Mouse (Mus musculus) layer of hippocampus, postnatal 25 days (tissue): ENCODE data around the gene Tbx4. TPM values are rescaled to one million over a fixed set of nuclear protein-coding genes. Genes with fewer than 3 reads are reported as not detected.

Experiments
- DNase-seq, 2 experiments: peaks; one replicate each; pipeline ENCODE4 v3.0.0; 2022; ENCODE audit warnings: mixed read lengths in 2 of 2, low spot score in 1 of 2; ENCODE audit errors: extremely low spot score in 1 of 2
- total RNA-seq, 2 experiments: library from RNA; stranded (reverse); gene quantifications; 2 replicates each; pipeline ENCODE4 v1.2.3; 2021

The Tbx4 gene
- total RNA-seq, 2 experiments from 2014 or later, result 0.32 to 0.35 TPM

DNA sequence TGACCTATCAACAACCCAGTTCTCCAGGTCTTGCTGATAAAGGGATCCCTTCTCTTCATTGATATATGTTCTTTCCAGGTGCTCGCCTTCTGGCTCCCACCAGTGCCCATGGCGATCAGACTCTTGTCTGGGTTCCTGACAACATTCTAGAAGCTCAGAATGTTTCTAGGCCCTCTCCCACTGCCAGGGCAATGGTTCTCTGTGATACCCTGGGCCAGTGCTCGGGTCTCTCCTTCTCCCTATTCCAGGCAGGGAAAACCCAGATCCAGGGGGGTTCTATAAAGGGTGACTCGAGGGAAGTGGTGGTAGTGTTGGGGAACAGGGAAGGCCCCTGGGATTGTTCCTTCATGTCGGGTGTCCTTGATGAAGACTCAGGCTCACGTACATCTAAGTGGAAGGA lies 36.0 kb upstream of the Tbx4 start, which contains the start of gene Gm11444:
Gene Gm11444, minus strand, starts transcription at position 101 of the 400 bp plus-strand sequence.
- DNase-seq, result no peak

DNA sequence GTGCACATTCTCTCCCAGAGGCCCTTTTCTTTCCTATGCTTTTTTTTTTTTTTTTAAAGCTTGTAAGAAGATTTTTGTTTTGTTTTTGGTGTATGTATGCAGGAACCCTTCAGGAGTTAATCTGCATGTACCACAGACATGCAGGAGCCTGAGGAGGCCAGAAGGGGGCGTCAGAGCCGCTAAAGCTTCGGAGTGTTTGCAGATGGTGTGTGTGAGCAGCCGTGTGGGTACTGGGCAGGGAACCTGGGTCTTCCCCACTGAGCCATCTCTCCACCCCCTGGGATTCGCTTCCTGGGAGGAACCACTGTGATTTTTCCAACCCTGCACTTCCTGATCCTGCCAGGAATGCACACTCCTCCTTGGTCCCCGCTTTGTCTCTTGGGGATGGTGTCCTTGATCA lies 35.5 kb upstream of the Tbx4 start:
- DNase-seq, result no peak

DNA sequence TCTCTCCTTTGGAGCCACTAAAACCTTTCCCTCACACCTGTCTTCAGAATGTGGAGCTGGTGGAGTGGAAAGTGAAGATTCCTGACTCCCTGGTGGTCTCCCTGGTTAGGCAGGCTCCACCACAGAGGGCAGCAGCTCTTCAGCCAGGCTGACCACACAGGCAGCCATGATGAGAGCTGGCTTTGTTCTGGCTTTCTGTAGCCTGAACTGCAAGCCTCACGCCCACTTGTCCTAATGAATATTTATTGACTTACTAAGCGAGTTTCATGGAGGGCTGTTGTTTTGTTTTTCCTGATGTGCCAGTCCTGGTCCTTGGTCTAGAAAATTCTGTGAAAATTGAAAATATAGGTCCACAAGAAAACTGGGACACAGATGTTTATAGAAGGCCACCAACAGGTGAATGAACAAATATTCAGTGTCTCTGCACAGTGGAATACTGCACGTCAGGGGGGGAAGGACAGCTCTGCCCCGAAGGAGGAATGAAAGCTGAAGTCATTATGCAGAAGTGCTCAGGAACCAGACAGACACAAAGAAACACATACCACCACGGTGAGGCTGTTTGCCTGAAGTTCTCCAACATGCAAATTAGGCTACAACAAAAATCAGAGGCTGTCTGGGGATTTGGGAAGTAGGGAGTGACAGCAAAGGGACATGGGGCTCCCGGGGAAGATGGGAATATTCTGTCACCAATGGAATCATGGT lies 28.1 kb upstream of the Tbx4 start:
- no peak for DNase-seq

DNA sequence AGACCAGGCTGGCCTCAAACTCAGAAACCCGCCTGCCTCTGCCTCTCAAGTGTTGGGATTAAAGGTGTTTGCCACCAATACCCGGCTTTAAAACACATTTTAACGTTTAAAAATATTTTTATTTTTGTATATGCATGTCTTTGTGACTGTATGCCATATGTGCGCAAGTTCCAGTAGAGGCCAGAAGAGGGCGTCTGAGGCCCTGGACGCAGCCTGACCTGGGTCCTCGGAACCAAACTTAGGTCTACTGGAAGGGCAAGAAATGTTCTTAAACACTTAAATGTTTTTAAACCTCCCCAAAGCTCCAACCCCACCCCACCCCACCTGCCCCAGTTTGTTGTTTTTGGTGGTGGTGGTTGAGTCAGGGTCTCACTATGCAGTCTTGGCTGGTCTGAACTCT lies 21.9 kb upstream of the Tbx4 start:
- DNase-seq, result no peak

DNA sequence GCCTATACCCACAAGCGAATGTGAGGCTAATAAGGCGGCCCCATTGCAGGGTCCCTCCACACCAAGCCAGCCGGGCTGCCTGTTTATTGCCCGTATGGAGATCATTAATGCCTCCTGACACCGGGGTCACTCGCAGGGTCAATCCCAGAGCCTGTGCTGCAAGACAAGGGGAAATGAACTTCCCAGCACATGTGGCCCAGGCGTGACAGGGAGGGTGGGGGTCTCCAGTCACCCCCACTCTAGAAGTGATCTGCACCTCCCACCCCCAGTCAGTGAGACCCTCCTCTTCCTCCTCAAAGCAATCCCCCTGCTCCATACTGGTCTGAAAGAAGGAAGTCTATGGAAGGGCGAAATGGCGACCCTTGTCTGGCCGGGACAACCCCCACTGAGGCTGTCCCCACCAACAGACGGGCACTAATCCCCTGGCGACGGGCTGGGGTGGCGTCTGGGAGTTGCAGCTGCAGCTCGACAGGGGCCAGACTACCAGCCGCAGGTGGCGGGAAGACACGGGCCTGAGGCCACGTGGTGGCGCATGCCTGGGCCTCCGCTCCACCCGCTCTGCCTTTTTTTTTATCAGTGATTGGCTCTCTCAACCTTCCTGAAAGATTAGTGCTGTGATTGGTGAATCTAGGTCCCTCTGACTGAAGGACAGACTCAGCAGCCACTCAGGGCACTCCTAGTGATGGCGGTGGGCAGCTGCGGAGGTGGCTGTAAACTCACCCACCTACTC lies 10.0 kb upstream of the Tbx4 start:
- no peak for DNase-seq

DNA sequence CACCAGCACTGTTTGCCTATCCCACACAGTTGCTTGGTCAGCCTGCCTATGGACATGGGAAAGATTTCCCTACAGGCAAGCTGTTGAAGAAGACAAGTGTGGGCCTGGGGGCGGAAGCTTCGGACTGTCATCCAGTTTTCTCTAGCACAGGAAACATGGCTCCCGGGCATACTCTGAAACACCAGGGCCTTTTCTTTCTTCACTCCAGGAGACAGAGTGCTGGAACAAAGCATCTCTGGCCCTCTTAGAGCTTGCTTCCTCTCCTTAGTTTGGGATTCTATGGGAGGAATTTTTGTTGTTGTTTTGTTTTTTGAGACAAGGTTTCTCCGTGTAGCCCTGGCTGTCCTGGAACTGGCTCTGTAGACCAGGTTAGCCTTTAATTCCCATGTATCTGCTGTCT lies 1.7 kb upstream of the Tbx4 start:
- DNase-seq, result no peak

DNA sequence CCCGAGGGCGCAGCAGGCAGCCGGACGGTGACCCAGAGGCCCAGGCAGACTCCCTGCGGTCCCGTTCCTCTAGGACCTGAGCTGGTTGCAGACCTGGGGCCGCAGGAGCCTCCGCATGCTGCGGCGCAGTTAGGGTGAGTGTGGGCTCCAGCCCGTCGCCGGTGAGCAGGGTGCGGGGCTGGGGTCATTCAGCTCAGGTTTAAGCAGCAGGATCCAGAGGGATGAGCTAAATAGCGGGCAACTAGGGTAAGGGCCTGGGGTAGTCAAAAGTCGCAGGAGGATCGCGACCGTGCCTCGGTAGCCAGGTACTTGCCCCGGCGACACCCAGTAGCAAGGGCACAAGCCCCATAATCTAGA lies 185 bp downstream of the Tbx4 start:
- DNase-seq, result no peak

DNA sequence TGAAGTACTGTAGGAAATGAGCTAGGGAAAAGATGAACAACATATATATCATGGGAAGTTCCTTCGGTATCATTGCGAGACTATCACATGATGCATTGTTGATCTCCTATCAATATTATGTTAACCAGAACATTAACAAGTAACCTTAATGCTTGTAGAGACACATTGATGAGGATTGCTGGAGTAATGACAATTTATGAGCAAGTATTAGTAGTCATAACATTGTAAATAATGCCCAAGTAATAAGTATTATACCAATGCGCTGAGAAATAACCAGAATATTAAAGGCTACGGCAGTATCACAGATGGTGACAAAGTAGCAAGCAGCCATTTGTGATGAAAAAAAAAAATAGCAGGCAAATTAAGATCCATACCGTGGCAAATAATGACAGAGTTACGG lies 1.1 kb downstream of the Tbx4 start:
- no peak for DNase-seq

DNA sequence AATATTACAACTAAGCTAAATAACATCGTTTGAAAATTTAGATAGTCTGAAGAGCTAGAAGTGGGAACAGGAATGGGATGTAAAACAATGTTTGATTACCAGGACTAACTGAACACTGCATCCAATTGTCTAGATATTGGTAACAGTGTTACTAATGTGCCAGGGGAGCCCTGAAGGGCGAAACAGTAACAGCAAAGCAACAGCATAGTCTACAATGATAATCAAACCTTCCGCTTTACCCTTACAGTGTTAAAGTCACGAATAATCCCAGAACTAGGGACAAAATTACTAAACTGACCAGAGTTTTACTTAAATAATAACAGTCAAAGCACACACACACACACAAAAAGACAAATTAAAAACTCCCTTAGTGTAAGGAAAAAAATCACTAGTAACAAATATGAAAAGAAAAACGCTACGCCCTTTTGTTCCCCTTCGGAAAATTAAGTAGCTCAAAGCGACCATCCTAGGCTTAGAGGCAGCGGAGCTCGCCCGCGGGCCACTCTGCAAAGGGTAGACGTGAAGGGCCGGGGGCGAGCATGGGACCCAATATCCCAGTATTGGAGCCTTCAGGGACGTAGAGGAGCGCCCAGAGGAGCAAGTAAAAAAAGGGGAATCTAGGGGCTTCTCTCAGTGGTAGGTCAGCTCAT lies 1.7 kb downstream of the Tbx4 start:
- DNase-seq, result no peak

DNA sequence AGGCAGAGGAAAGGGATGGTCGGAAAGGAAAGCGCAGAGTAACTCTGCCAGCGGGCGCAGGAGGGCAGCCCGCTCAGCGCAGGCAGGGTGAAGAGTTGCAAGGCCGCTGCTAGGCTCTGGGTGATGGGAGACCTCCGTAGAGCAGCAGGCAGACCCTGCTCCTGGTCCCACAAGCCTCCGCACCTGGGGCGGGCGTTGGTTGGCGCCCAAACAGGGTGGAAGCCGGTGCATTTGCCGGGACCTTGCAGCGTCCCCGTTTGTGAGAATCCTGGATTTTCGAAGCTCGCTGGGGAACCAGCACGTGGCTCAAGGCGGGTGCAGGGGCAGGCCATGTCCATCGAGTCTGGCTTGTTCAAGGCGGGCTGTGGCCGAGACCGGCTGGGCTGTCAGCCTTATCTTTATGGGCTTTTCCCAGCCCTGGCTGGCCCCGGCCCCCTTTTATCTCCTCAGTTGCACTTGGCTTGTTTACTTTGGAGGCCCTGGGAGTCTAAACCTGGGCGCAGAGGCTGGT lies 2.3 kb downstream of the Tbx4 start:
- DNase-seq, result no peak

DNA sequence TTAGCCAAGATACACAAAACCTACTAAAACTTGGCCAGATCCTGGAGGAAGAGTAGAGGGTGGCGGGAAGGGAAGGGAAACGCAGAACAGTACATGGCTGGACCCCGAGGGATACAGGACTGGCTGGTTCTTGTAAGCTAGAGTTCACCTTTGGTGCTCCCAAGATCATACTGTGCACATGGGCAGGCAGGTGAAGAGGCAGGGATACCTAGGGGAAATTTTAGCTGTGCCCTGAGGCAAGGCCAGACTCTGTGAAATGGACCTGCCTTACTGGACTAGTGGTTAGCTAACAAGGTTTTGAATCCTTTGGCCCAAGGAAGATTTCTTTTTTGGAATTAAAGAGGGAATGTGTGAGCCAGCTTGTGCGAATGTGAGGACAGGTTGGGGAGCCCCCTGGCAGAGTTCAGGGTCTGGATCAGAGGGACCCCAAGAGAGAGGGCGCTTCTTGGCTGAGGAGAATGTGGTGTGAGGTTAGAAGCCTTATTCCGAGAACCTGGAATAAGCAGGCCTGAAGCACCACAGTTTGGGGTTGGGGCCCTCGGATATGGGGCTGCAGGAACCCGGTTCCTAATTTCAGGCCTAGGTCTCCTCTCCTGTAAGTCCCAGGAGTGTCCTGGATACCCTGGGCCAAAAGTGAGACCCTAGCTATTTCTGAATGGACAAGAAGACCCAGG lies 3.0 kb downstream of the Tbx4 start:
- DNase-seq, result no peak

DNA sequence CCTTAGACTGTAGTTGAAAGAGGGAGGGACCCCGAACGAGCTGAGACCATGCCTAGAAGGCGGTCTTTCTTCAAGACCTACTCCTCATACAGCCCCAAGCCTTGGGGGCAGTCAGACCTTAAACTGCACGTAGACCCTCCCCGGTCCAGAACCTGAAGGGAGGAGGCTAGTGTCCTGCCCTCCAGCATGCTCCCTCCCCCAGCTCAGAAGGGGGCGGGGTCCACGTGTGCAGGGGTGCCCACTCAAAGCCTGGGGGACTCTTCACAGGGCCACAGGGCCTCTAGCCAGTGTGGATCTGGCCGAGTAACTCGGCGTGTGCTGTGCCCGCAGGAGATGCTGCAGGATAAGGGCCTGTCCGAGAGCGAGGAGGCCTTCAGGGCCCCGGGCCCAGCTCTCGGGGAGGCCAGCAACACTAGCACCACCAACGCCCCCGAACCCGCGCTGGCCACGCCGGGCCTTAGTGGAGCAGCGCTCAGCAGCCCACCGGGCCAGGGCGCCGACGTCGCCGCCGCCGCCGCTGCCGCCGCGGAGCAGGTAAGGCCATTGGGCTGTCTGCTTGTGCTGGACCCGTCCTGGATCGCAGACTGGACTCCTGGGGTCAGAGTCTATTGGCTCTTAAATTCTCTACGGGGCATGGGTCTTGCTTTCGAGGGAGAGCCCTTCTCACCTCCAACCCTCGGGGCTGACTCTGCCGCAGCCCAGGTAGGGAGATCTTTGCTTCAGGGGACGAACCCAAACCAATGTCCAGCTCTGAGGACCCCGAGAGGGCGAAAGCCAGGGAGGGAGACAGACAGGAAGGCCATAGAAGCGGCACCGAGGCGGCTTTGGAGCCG lies 3.7 kb downstream of the Tbx4 start:
- DNase-seq, result no peak

DNA sequence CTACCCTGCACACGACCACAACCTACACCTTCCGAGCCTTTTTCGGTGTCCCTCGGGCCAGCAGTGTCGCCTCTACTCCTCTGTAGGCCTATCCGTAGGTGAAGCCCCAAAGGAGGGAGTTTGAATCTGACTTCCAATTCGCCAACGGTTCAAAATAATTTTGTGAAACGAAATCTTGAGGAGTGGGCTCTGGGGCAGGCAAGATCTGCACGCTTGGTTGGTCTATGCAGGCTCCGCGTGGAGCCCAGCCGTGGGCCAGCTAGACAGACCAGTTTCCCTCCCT lies 4.3 kb downstream of the Tbx4 start:
- DNase-seq, result no peak

DNA sequence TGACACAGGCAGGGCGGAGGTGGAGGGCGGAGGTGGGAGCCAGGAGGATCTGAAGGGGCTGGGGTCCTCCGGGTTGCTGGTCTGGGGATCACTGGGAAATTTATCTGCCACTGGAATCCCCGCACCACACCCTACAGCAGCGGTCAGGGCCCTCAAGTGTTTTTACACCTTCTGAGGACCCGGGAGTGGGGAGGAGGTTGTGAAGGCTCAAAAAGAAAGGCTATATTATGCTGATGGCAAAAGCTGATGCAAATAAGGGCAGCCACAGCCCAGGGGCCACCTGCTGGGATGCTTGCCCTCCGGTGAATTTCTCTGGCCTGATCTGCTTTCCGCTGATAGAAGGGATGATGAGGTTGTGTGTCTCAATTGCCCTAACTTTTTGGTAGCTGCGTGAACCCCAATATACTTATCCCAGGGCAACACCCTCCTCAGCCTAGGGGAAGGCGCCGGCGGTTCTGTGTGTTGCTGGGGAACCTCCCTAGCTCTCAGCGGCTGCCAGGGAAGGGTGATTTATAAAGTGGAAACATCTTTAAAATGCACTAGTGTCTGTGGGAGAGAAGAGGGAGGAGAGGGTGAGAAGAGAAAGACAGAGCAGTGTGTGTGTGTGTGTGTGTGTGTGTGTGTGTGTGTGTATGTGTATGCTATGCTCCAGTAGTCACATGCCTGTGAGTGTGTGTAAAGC lies 4.9 kb downstream of the Tbx4 start:
- no peak for DNase-seq

DNA sequence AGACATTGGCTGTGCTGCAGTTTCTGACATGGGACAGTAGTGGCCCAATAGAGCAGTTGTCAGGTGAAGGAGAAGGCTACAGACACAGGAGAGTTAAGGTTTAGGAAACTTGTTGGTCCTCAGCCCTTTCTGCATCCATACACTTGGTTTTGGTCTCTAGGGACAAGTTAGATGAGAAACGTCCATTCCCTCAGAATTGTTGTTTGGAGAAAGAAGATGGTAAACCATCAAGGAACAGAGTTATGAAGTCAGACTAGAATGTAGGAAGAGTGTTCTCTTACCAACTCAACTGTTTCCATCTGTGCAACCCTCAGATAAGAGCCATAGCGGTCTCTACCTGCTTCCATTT lies 5.4 kb downstream of the Tbx4 start:
- DNase-seq, result no peak

DNA sequence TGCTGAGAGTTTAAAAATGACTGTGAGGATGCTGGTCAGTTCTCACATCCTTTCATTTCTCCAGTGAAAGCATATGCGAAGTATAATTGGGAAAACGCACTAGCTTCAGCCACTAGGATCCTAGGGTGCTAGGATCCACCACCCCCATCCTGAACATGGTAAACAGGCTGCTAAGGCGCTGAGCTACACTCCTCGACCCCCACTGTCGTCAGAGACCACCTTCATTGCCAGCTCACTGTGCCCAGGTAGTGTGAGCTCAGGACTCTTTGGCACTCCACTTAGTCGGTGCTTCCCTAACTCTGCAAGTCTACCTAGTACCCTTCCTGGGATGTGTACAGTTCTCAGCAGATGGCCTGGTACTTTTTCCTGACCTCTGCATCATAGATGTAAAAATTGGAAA lies 6.5 kb downstream of the Tbx4 start:
- no peak for DNase-seq

DNA sequence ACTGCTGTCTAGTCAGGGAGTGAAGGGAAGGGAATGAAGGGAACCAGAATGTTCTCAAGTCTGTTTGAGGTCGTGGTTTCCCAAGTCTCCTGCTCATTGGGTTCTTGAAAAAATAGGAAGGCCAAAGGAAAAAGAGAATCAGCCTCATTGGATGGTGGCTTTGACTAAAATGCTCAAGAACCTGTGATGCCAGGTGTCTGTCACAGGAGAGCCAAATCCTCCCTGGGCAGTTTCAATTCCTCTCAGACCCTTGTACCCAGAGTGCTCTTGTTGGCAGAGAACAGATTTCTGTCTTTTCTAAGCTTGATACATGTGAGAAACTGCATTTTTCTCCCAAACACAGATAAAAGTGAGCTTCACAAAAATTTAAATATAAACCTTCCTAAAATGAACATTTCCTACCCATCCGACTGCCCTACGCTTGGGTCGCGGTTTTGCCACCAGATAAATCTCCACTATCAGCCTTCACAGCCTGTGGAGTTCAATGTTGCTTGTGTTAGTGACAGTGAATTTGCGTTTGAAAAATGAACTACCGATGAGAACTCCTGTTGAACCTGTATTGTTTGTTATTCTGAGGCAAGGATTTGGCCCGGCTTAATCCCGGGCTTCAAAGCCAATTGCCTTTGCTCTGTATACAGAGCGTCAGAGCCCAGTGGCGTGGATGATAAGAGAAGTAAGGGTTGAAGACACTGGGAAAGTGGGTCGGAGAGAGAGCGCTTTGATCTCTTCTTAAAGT lies 7.3 kb downstream of the Tbx4 start:
- no peak for DNase-seq

DNA sequence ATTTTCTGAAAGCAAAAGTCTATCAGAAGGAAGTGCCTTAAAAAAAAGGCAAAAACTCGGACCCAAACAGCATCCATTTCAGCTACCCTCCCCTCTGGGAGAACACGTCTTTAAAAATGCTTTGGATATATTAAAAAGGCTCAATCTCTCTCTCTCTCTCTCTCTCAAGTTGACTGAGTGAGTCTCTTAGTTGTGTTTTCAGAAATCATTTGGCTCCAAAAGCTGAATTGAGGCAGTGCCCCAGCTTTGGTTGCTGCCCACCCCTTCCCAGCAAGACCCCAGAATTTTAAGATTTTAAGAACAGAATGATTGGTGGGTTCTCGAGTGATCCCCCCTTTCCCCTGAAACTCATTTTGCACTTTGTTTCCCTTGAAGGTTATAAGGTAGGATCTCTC lies 7.9 kb downstream of the Tbx4 start:
- no peak for DNase-seq
